Mouse (Mus musculus) heart, embryonic 15.5 days (tissue): ENCODE data around the gene Adtrp. TPM values are rescaled to one million over a fixed set of nuclear protein-coding genes. Genes with fewer than 3 reads are reported as not detected.
A peak's percentile ranks its signal among the peaks of the same experiment; 100 is the strongest.

Experiments
- ATAC-seq: fragments of 200-750 bp; cut with Nextera tagmentation; replicated peaks from 2 replicates; pipeline ENCODE4 v1.8.0; 2017; ENCODE audit warnings: low read depth, moderate TSS enrichment; ENCODE audit not compliant: insufficient number of reproducible peaks, insufficient read depth, low FRiP score
- H3K27ac ChIP-seq: fragments of 300-500 bp; sonication (generic); 2 replicates; pipeline ENCODE4 v1.5.1; 2015; ENCODE audit warnings: mild to moderate bottlenecking, inconsistent platforms
- H3K27me3 ChIP-seq: fragments of 300-500 bp; sonication (generic); 2 replicates; pipeline ENCODE4 v1.6.1; 2015; ENCODE audit warnings: inconsistent platforms
- H3K36me3 ChIP-seq: fragments of 300-500 bp; sonication (generic); 2 replicates; pipeline ENCODE4 v1.6.1; 2015; ENCODE audit warnings: mild to moderate bottlenecking, inconsistent platforms
- H3K4me1 ChIP-seq: fragments of 300-500 bp; sonication (generic); replicated peaks from 2 replicates; pipeline ENCODE4 v1.6.1; 2015; ENCODE audit warnings: inconsistent platforms
- H3K4me2 ChIP-seq: fragments of 300-500 bp; sonication (generic); 2 replicates; pipeline ENCODE4 v1.6.1; 2015; ENCODE audit warnings: inconsistent platforms, mild to moderate bottlenecking, moderate library complexity
- H3K4me3 ChIP-seq: fragments of 300-500 bp; sonication (generic); 2 replicates; pipeline ENCODE4 v1.5.1; 2015; ENCODE audit warnings: mild to moderate bottlenecking, inconsistent platforms
- H3K9ac ChIP-seq: fragments of 300-500 bp; sonication (generic); 2 replicates; pipeline ENCODE4 v1.6.1; 2015; ENCODE audit warnings: mild to moderate bottlenecking, inconsistent platforms
- H3K9me3 ChIP-seq: fragments of 300-500 bp; sonication (generic); replicated peaks from 2 replicates; pipeline ENCODE4 v1.6.1; 2016; ENCODE audit warnings: inconsistent platforms
- WGBS: fragments of 180-500 bp; shearing (Covaris S2); methylation state at CpG from one replicate; pipeline ENCODE4 v1.1.7; 2015; ENCODE audit warnings: mixed read lengths; 5-methylcytosine and 5-hydroxymethylcytosine counted together
- polyA plus RNA-seq: library from polyadenylated mRNA; unstranded; fragments of >200 nt; fragmentation: Nextera tagmentation; extraction: Ambion mirVana; gene quantifications from 2 replicates; pipeline ENCODE4 v1.2.1, GENCODE M21; 2015

Adtrp gene
- polyA plus RNA-seq, 1 experiment from 2014 or later = 0.29 TPM

GRCm38 (mm10) chr13:41807300-41807699, 40.2 kb downstream of the Adtrp start:
- no peaks in the 10 kb centered on the region for H3K9me3 ChIP-seq
- 86% methylated on average over 4 of the region's 4 CpGs for WGBS
- no peaks in the 10 kb centered on the region for H3K27me3 ChIP-seq
- H3K4me1 ChIP-seq = peaks cover 13% of the 10 kb centered on the region
- no peaks in the 10 kb centered on the region for H3K36me3 ChIP-seq
- H3K27ac ChIP-seq = no peak overlapping the region
- H3K4me2 ChIP-seq = no peak overlapping the region
- no peak overlapping the region for H3K9ac ChIP-seq
- no peak overlapping the region for H3K4me3 ChIP-seq
- ATAC-seq = no peak

- Histone ChIP-seq H3K4me2 (no peak overlapping the region), H3K9ac (no peak overlapping the region), H3K36me3 (no peaks in the 10 kb centered on the region), H3K27me3 (no peaks in the 10 kb centered on the region), H3K9me3 (no peaks in the 10 kb centered on the region), H3K27ac (no peak overlapping the region), H3K4me1 (peaks cover 22% of the 10 kb centered on the region), H3K4me3 (no peak overlapping the region)
- WGBS = 75% methylated on average over 7 of the region's 7 CpGs
- ATAC-seq = no peak
Observed at GRCm38 (mm10) chr13:41805138-41805820, 42.2 kb downstream of the Adtrp start.

GRCm38 (mm10) chr13:41803656-41804265, 43.7 kb downstream of the Adtrp start:
- Histone ChIP-seq H3K4me3 (no peak overlapping the region), H3K9me3 (no peaks in the 10 kb centered on the region), H3K36me3 (no peaks in the 10 kb centered on the region), H3K4me1 (peaks cover 22% of the 10 kb centered on the region), H3K27ac (no peak overlapping the region), H3K27me3 (no peaks in the 10 kb centered on the region), H3K4me2 (no peak overlapping the region), H3K9ac (no peak overlapping the region)
- no peak for ATAC-seq
- WGBS = 52% methylated on average over 8 of the region's 8 CpGs

GRCm38 (mm10) chr13:41801177-41801636, 46.3 kb downstream of the Adtrp start:
- Histone ChIP-seq H3K4me1 (peaks cover 13% of the 10 kb centered on the region; the same call in 1 of the 2 replicates), H3K36me3 (no peaks in the 10 kb centered on the region), H3K27me3 (no peaks in the 10 kb centered on the region), H3K9ac (no peak overlapping the region), H3K4me3 (no peak overlapping the region), H3K27ac (no peak overlapping the region), H3K9me3 (no peaks in the 10 kb centered on the region), H3K4me2 (0 out of 2 replicates have a peak overlapping the region, but pooled peaks have one; percentile 23)
- no peak; the same call in 1 of the 2 replicates for ATAC-seq
- WGBS = 15% methylated on average over 8 of the region's 8 CpGs

GRCm38 (mm10) chr13:41792849-41793248, 54.6 kb downstream of the Adtrp start:
- Histone ChIP-seq H3K27me3 (no peaks in the 10 kb centered on the region), H3K36me3 (no peaks in the 10 kb centered on the region), H3K4me1 (no peaks in the 10 kb centered on the region), H3K4me2 (no peak overlapping the region), H3K9ac (no peak overlapping the region), H3K4me3 (no peak overlapping the region), H3K9me3 (no peaks in the 10 kb centered on the region), H3K27ac (no peak overlapping the region)
- no peak for ATAC-seq
- WGBS = 70% methylated on average over 6 of the region's 6 CpGs

- no peaks in the 10 kb centered on the region for H3K36me3 ChIP-seq
- no peak overlapping the region for H3K27ac ChIP-seq
- 68% methylated on average over 2 of the region's 2 CpGs for WGBS
- no peak overlapping the region for H3K4me3 ChIP-seq
- no peak for ATAC-seq
- H3K9me3 ChIP-seq = no peaks in the 10 kb centered on the region
- no peak overlapping the region for H3K4me2 ChIP-seq
- H3K27me3 ChIP-seq = no peaks in the 10 kb centered on the region
- no peaks in the 10 kb centered on the region for H3K4me1 ChIP-seq
- H3K9ac ChIP-seq = no peak overlapping the region
Observed at GRCm38 (mm10) chr13:41787863-41788536, 59.5 kb downstream of the Adtrp start.

GRCm38 (mm10) chr13:41786640-41787039, 60.8 kb downstream of the Adtrp start:
- H3K27me3 ChIP-seq = no peaks in the 10 kb centered on the region
- no peak for ATAC-seq
- H3K4me2 ChIP-seq = no peak overlapping the region
- 85% methylated on average over 3 of the region's 3 CpGs for WGBS
- no peak overlapping the region for H3K27ac ChIP-seq
- H3K9me3 ChIP-seq = no peaks in the 10 kb centered on the region
- H3K4me1 ChIP-seq = no peaks in the 10 kb centered on the region
- no peak overlapping the region for H3K9ac ChIP-seq
- no peaks in the 10 kb centered on the region for H3K36me3 ChIP-seq
- H3K4me3 ChIP-seq = no peak overlapping the region

- Histone ChIP-seq H3K36me3 (no peaks in the 10 kb centered on the region), H3K27ac (no peak overlapping the region), H3K9me3 (no peaks in the 10 kb centered on the region), H3K4me3 (no peak overlapping the region), H3K9ac (no peak overlapping the region), H3K4me1 (no peaks in the 10 kb centered on the region), H3K4me2 (no peak overlapping the region), H3K27me3 (no peaks in the 10 kb centered on the region)
- no peak for ATAC-seq
- WGBS = 80% methylated on average over 7 of the region's 7 CpGs
Observed at GRCm38 (mm10) chr13:41784889-41785701, 62.4 kb downstream of the Adtrp start.

- no peak overlapping the region for H3K4me2 ChIP-seq
- ATAC-seq = no peak
- H3K27me3 ChIP-seq = no peaks in the 10 kb centered on the region
- 74% methylated on average over 4 of the region's 4 CpGs for WGBS
- no peaks in the 10 kb centered on the region for H3K9me3 ChIP-seq
- no peak overlapping the region for H3K9ac ChIP-seq
- H3K4me1 ChIP-seq = no peaks in the 10 kb centered on the region
- no peak overlapping the region for H3K4me3 ChIP-seq
- H3K36me3 ChIP-seq = no peaks in the 10 kb centered on the region
- no peak overlapping the region for H3K27ac ChIP-seq
Observed at GRCm38 (mm10) chr13:41780296-41780695, 67.2 kb downstream of the Adtrp start.

GRCm38 (mm10) chr13:41779603-41780180, 67.8 kb downstream of the Adtrp start:
- 86% methylated on average over 9 of the region's 9 CpGs for WGBS
- no peaks in the 10 kb centered on the region for H3K36me3 ChIP-seq
- no peaks in the 10 kb centered on the region for H3K9me3 ChIP-seq
- ATAC-seq = no peak
- H3K4me2 ChIP-seq = no peak overlapping the region
- no peak overlapping the region for H3K4me3 ChIP-seq
- H3K4me1 ChIP-seq = no peaks in the 10 kb centered on the region
- no peaks in the 10 kb centered on the region for H3K27me3 ChIP-seq
- H3K9ac ChIP-seq = no peak overlapping the region
- no peak overlapping the region for H3K27ac ChIP-seq
